Mouse (Mus musculus): Measurements from ENCODE around the gene Padi4. TPM values are rescaled to one million over a fixed set of nuclear protein-coding genes. Genes with fewer than 3 reads are reported as not detected.
A peak's percentile ranks its signal among the peaks of the same experiment; 100 is the strongest.

The Padi4 gene
- total RNA-seq, 2 experiments from 2014 or later: not detected

DNA sequence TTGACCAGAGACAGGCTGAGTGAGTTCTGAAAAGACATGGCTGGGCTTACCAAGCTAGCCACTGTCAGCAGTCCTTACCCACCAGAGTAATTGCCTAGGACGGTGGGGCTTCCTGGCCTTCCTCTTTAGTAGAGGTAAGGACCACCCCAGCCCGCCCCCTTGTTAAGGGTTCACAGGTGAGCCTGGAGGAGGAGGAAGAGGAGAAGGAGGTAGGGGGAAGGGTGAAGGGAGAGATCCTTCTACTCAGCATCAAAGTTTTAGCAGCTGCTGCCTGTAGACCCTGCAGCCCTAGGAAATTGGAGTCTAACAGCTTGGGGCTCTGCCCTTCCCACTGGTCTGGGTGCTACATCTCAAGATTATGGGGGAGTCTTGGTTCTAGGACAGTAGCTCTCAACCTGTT, 31.5 kb downstream of the Padi4 start, which contains the start of gene Padi6:
Gene Padi6 (minus strand): TSS at position 101 of the 400 bp plus-strand sequence.
- no peak for DNase-seq (ENCODE audit: low spot score in 2 of 2)

DNA sequence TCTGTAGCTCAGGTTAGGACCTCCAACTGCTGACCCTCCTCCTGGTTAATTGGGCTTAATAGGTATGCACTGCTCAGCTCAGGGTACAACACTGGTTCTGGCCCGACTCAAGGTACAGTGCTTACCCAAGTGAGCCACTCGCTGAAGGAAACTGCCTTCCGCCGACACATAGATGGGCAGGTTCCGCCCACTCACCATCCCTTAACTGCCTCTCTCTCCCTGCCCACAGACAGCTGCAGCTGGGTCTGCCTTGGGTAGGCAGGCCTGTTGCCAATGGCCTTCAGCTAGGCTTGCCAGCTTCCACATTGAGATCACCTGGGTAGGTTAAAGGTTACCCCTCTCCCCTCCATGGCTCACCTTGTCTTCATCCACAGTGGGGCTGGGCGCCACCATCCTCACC, 32.6 kb downstream of the Padi4 start:
- peak; percentile 19 to 26 for DNase-seq (ENCODE audit: low spot score in 2 of 2)

DNA sequence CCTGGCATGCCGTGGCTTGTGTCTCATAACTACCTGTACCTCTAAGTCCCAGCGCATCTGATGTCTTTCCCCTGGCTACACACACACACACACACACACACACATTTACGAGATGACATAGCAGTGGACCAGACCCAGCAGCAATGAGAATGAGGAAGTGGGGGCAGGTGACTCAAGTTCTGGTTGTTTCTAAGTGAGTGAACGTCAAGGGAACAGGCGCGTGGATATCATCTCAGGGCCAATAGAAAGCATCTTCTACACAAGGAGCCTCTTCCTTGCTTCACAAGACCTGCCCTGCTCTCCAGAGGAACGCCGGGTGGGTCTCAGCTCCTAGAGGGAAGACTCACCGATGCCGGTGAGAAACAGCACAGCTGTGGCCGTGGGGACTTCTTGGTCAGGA, 33.4 kb downstream of the Padi4 start:
- DNase-seq (ENCODE audit: low spot score in 2 of 2): no peak

DNA sequence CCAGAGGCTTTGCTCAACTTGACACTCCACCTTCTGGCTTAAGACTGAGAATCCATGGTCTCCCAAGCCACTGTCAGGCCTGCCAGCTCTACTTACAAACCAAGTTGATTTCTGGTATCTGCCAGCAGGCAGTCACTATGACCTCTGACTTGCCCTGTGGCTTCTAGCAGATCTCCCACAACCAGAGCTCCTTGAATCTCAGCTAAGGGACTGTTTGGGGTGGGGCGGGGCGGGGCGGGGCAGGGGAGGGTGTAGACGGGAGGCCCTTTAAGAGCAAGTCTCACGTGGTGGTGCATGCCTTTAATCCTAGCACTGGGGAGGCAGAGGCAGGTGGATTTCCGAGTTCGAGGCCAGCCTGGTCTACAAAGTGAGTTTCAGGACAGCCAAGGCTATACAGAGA, 41.2 kb downstream of the Padi4 start:
- no peak for DNase-seq (ENCODE audit: low spot score in 2 of 2)

DNA sequence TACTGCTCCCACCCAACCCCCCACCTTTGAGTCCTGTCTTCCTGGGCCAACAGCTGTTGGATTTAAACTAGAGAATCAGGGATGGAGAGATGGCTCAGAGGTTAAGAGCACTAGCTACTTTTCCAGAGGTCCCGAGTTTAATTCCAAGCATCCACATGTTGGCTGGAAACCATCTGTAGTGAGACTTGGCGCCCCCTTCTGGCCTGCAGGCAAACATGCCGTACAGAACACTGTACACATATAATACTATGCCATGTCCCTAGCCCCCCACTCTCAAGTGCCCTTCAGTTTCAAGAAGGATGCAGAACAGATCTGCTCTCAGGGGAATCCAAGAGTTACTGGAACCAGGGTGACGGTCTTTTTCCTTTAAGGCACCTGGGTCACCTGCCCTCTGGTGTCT, 42.4 kb downstream of the Padi4 start:
- DNase-seq (ENCODE audit: low spot score in 2 of 2): no peak

DNA sequence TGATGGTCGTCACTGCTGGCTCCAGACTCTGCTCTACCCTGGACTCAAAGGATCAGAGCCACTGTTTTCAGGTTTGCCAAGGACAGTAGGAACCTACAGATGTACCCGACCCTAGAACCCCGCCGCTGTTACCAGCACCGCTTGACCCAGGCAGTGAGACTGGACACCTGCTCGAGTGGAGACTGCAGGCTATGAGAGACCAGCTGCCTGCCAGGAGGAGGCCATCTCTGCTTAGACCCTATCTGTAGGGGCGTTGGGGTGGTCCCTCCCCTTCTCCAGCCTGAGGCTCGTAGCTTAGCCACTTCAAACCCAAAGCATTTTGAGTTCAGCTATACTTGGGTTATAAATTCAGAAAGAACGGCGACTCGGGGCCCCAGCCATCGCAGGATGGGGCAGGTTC, 47.1 kb downstream of the Padi4 start:
- no peak for DNase-seq (ENCODE audit: low spot score in 2 of 2)

DNA sequence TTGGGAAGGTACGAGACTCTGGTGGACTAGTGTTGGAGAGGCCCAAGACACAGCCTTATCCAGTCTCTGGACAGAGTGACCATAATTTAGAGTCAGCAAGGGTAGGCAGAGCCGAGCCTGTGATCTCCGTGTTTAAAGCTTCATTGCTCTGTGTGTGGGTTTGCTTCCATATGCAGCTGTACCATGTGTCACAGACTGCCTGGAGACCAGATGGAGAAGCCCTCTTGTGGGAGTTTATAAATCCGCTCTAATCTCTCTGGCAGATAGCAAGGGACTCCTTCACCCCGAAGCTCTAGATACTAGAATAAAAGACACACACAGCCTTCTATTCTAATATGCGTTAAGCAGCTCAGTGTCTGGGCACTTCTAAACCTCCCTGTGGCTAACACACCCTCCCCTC, 49.3 kb downstream of the Padi4 start:
- DNase-seq (ENCODE audit: low spot score in 2 of 2): peak in 1 of 2 experiments; percentile 53

DNA sequence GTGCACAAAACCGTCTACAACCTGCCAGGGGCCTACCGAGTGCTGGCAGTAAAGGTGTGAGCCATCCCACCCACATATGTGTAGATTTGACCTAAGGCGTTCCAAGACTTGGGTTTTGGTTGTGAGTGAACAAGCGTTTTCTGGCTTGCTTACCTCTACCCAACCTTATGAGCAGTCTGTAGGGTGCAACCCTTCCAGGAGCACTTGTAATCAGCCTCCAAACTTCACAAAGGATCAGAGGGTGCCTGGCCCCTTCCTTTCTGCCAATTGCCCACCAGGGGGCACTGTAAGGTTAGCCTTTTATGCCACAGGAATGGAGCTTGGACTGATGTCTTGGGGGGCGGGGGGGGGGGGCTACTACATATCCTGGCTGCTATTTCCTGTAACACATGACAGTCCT, 50.2 kb downstream of the Padi4 start:
- no peak for DNase-seq (ENCODE audit: low spot score in 2 of 2)

DNA sequence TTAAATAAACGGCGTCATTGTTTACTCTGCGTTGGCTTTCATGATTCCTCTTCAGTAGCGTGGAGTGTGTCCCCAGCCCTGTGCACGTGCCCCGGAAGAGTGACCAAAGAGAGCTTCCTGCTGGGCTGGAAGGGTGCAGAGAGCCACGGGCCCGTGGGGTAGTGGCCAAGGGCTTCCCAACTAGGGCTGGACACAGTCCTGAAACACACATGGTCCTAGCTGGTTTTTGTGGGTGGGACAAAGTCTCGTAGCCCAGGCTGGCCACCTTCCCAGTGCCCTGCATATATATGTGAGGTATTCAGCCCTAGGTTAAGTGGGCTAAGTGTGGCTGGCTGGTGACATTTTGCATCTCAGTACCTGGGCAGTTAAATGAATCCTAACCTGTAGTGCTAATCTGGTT, 50.8 kb downstream of the Padi4 start:
- no peak for DNase-seq (ENCODE audit: low spot score in 2 of 2)

DNA sequence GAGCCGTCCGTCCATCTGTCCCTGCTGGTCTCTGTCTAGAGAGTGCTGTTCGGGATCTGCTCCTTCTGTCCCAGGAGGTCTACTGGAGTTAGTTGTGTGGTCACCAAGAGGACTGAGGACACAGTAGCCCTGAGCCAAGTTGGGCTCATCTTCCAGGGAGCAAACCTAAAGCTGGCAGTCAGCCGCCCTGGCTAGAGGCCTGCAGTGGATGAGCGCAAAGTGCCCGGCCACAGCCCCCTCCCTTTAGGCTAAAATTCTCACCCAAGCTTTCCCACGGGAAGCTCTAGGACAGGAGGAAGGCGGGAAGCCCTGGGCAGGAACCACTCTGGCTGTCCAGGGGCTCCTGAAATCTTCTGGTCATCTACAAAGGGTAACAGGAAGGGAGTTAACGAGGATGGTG, 51.3 kb downstream of the Padi4 start:
- no peak for DNase-seq (ENCODE audit: low spot score in 2 of 2)

DNA sequence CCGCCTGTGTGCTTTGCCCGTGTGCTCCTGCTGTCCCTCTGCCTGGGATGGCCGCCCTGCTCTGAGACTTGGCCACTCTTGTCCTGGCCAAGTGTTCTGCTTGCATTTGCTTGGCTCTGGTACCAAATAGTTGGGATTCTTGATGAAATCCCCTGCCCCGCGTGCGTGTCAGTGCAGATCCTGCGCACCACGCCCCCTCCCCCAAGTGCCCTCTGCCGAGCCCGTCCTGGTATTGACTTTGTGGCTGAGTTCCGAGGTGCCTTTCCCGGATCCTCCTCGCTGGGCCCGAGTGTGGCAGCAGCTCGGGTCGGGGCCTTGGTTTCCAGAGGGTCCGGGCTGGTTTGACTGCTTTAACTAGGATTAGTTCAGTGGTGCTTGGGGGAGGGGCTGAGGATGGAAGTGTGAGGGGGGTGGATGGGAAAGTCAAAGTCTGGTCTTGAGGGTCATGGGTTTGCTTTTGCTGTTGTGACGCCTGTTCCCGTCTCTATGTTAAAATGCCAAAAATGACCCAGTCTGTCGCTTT, 52.0 kb downstream of the Padi4 start:
- no peak for DNase-seq (ENCODE audit: low spot score in 2 of 2)

DNA sequence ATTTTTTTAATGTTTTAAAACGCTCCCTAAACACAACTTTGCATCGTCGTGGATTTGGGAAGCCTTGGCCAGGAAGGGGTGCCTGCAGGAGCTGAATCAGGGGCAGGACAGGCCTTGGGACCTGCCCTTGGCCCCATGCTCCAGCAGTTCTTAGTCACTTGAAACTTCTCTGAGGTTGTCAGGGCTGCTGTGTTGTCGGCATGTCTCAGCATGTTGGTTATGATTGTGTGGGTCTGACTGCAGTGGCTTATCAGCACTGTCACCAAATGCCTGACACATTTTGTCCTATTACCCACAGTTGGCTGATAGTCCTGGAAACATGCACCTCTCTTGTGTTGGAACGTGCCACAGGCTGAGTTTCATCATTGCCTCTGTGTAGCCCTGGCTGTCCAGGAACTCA, 53.9 kb downstream of the Padi4 start:
- DNase-seq (ENCODE audit: low spot score in 2 of 2): no peak

DNA sequence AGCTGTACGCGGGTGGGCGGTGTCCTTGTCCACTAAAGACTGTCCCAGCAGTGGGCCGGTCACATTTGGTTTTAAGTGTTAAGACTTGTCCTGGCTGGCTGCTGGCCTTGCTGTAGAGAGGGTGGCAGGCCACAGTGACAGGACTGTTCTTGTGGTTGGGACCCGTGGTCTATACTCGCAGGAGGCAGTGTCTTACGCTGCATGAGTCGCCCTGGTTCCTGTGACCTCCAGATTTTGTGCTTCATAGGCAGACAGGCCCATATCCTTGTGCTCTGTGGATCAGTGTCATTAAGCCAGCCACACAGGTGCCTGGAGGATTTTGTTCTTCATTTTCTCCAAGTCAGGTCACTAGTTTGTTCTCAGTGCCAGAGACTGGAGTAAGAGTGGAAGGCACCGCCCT, 55.6 kb downstream of the Padi4 start:
- no peak for DNase-seq (ENCODE audit: low spot score in 2 of 2)

DNA sequence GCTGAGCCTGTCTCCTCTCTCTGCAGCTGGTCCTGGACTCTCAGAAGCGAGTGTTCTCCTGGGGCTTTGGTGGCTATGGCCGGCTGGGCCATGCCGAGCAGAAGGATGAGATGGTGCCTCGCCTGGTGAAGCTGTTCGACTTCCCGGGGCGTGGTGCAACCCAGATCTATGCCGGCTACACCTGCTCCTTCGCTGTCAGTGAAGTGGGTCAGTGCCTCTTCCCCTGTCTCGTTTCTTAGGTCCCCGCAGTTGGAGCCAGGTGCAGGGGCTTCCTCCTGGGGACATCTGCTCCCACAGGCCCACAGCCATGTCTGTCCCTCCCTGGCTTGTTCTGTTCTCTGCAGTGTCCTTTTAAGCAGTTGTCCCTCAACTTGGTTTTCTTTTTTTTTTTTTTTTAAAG, 57.0 kb downstream of the Padi4 start:
- DNase-seq (ENCODE audit: low spot score in 2 of 2): no peak

DNA sequence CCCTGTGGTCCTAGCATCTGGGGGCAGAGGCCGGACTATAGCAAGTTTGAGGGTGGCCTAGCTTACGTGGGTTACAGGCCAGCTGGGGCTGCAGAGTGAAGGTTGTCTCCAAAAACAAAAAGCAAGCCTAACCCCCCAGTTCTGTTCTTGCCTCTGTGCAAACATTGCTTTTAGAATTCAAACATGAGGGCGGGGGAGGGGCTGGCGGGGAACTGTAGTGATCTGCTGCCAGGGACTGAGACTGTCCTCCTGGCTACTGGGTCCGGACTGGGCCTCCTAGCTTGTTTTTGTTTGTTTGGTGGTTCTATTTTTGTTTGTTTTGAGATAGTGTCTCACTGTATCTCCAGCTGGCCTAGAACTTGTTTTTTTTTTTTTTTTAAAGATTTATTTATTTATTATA, 59.5 kb downstream of the Padi4 start:
- no peak for DNase-seq (ENCODE audit: low spot score in 2 of 2)

DNA sequence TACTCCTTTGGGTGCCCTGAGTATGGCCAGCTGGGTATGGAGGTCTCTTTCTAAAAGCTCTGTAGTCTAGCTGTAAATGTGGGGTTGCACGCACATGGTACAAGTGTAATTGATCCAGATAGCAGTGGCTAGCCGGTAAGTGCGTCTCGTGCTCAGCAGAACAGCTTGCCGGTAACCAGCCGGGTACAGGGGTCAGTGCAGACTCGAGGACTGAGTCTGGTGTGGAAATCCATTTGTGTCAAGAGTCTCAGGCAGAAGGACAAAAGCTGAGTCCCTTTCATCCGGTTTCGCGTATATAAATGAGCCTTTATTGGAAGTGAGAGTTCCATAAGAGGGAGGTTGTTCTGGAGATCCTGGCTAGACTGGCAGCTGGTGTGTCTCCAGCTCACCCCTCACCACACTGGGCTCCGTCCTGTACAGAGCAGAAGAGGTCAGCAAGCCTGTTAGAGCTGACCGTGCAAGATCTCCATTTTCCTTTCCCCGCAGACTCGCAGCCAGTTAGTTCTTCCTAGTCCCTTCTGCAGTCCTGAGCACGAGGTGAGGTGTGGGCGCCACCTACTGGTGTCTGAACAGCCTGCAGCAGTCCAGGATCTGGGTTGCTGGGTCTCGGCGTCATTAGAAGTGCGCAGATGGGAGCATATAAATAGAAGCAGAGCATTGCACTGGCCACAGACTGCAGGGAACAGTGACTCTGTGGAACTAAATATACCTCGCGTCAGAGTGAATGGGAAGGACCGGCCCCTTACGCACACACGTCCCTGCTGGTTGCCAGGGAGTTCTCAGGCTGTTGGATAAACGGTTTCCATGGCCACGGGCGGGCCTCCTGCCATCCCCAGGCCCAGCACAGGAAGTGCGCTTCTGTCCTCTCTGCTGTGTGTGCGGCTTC, 60.3 kb downstream of the Padi4 start:
- peak; percentile 98 to 99 for DNase-seq (ENCODE audit: low spot score in 2 of 2)

DNA sequence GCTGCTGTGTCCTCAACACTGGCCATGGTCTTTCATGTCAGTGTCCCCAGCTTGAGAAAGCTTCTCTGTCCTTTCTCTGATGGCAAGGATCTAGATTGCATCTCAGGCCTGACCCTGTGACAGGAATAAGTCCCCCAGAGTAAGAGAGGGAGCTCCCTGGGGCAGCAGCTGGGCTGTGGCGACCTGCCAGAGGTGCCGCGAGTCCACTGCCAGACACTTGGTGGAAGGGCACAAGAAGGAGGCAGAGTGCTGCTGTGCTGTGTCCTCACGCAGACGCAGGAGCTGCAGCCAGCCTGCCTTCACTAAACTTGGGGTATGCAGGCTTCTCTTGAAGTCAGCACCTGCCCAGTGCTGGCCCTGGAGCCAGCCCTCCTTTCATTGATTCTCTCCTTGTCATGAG, 62.7 kb downstream of the Padi4 start:
- no peak for DNase-seq (ENCODE audit: low spot score in 2 of 2)

DNA sequence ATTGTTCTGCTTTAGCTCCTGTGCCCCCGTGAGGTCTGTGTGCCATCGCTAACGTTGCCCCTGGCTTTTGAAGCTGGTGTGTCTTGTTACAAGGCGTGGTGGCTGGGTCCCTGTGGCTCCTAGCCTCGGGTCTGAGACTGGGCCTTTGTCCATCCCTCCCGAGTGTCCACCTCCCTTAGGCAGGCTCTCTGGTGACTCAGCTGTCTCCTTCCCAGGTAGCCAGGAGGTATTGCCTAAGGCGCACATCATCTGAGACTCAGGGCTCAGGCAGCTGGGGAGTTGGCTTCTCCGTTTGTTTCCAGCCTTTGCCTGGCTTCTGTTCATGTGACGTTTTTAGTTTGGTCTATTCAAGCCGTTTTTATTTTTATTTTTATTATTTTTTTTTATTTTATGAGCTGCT, 63.3 kb downstream of the Padi4 start:
- no peak for DNase-seq (ENCODE audit: low spot score in 2 of 2)

DNA sequence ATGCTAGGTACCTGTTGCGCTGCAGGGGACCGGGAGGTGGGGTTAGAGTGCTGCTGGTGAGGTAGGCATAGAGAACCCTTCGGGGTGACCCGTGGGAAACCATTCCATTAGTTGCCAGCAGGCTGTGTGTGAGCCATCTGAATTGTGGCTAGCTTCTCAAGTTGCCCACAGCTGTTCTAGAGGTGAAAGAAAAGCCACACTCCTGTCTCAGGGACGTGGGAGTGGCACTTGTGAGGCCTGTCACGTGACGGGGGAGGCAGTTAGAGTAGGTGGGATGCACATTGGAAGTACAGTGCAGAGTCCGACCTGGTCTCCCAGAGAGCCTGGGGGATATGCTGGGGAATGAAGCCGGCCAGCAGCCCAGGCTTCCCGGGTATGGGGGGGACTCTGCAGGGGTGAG, 64.4 kb downstream of the Padi4 start:
- no peak for DNase-seq (ENCODE audit: low spot score in 2 of 2)

DNA sequence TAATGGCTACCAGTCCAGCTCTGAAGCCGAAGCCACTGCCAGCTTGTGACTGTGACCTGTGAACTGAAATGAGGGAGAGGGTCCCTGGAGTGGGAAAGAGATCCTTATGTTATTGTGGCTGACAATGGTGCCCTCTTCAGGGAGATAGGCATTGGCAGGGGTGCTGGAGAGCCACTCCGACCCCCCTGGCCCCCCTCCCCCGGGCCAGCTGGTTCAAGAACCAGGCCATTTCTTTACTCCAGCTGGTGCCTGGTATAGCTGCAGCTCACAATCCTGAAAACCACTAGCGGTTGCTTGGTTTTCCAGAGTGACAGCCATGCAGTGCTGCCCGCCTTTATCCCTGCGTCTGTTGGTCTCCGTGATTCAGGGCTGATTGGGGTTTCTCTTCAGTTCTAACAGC, 64.9 kb downstream of the Padi4 start:
- no peak for DNase-seq (ENCODE audit: low spot score in 2 of 2)

DNA sequence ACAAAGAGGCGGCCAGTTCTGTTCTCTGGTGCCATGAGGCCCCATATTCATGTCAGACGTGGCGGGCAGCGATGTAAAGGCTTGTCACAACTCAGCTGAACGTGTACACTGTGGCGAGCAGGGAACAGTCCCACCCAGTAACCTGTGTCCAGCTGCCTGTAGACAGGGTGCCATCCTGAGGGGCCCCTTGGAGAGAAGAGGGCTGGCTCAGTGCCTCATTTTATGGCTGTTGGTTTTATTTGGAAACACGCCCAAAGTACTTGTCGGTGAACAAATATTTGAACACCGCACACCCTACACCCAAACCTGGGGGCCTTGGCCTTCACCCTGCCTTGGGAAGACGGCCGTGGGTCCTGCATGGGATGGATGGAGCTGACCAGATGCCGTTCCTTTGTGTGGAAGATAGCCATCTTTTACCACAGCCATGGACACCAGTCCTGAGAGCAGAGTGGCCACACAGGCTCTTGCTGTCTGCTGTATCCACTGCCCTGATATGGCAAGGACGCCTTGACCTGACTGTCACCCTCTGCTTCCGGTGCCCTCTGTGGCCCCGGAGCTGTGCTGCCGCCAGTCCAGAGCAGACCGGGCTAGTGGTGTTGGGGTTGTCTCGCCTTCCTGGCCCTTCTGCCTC, 65.6 kb downstream of the Padi4 start:
- no peak for DNase-seq (ENCODE audit: low spot score in 2 of 2)

DNA sequence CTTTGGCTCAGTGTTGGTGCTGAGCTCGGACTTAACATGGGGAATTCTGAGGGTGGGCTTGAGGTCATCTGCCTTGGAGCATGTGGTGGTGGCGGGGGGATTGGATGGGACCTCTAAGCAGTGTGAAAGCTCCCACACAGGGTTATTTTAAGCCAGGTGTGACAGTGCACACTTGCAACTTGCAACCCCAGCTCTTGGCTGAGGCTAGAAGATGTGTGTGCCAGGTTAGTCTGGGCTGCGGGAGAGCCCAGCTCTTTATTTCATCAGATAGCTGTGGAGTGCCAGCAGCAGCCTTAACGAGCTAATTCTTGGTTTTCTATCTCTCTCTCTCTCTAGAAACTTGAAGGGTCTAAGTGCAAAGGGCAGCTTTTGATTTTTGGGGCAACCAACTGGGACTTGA, 66.4 kb downstream of the Padi4 start:
- no peak for DNase-seq (ENCODE audit: low spot score in 2 of 2)

DNA sequence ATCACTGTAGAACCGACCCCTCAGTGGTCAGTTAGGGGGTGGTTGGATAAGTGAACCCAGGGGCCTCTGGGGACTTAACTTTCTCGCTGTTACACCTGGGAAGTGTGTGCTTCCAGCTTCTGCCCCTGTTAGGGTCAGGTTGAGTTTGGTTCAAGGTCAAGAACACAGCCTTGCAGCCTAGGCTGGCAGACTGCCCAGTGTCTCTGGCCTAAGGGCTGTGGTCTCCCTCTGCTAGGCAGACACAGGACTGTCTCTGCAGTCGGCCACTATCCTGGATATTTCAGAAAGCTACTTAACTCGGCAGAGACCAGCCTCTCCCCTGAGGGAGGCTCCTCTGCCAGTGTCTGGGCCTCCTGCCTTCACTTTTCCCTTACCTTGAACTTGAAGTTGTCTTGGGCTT, 69.9 kb downstream of the Padi4 start:
- DNase-seq (ENCODE audit: low spot score in 2 of 2): no peak
